Mouse (Mus musculus) heart, adult 2 months (tissue): Measurements from ENCODE around the gene Apold1. TPM values are rescaled to one million over a fixed set of nuclear protein-coding genes. Genes with fewer than 3 reads are reported as not detected.

ENCODE experiments used
- DNase-seq, 2 experiments: peaks; one replicate each; pipeline ENCODE4 v3.0.0; 2021
- H3K27ac ChIP-seq: fragments of 200-600 bp; 2 replicates; pipeline ENCODE4 v1.8.1; 2022
- H3K27me3 ChIP-seq: fragments of 200-500 bp; 2 replicates; pipeline ENCODE4 v1.6.1; 2012; ENCODE audit warnings: mild to moderate bottlenecking, low read length, inconsistent platforms, mixed read lengths; ENCODE audit not compliant: control insufficient read depth, insufficient read depth
- H3K36me3 ChIP-seq: fragments of 200-500 bp; 2 replicates; pipeline ENCODE4 v1.6.1; 2012; ENCODE audit warnings: low read length, inconsistent platforms; ENCODE audit not compliant: control insufficient read depth, insufficient read depth
- H3K4me1 ChIP-seq: fragments of 200-500 bp; 2 replicates; pipeline ENCODE4 v1.6.1; 2011; ENCODE audit warnings: low read length; ENCODE audit not compliant: control insufficient read depth, insufficient read depth
- H3K4me3 ChIP-seq: fragments of 200-600 bp; 2 replicates; pipeline ENCODE4 v1.8.1; 2022
- H3K79me2 ChIP-seq: fragments of 200-500 bp; replicated peaks from 2 replicates; pipeline ENCODE4 v1.6.1; 2012; ENCODE audit warnings: mild to moderate bottlenecking, inconsistent platforms, low read length, moderate library complexity, mixed read lengths; ENCODE audit not compliant: control insufficient read depth, insufficient read depth
- H3K9ac ChIP-seq: fragments of 200-500 bp; 2 replicates; pipeline ENCODE4 v1.6.1; 2012; ENCODE audit warnings: low read depth, mild to moderate bottlenecking, control low read depth, inconsistent platforms, low read length, mixed read lengths
- CTCF ChIP-seq: fragments of 200-600 bp; IDR thresholded peaks from 2 replicates; pipeline ENCODE4 v1.8.1; 2022; ENCODE audit warnings: antibody characterized with exemption, mild to moderate bottlenecking, moderate library complexity
- EP300 ChIP-seq: fragments of 200-500 bp; IDR thresholded peaks from 2 replicates; pipeline ENCODE4 v1.6.1; 2011; ENCODE audit warnings: low read depth, low read length, control low read depth; ENCODE audit not compliant: insufficient read depth
- POLR2A ChIP-seq: fragments of 200-500 bp; IDR thresholded peaks from 2 replicates; pipeline ENCODE4 v1.6.1; 2011; ENCODE audit warnings: mild to moderate bottlenecking, low read depth, low read length, control low read depth; ENCODE audit not compliant: insufficient read depth
- WGBS: fragments of 180-500 bp; shearing (Covaris S2); methylation state at CpG from one replicate; pipeline ENCODE4 v1.1.7; 2018; 5-methylcytosine and 5-hydroxymethylcytosine counted together
- intact Hi-C: fragments of 180-260 bp; cut with DNase I; formaldehyde crosslinking; loops from one replicate; pipeline ENCODE4 v1.15.1; 2025
- polyA plus RNA-seq: library from polyadenylated mRNA; depleted of rRNA; stranded (reverse); fragments of >200 nt; gene quantifications from 2 replicates; pipeline ENCODE4 v1.2.3, GENCODE M21; 2012
- total RNA-seq, 2 experiments: library from RNA; stranded (reverse); gene quantifications; 2 replicates each; pipeline ENCODE4 v1.2.3; 2021

The Apold1 gene
- total and polyA plus RNA-seq, 3 experiments = 3.6 to 9.3 (median 6.9) TPM

DNA sequence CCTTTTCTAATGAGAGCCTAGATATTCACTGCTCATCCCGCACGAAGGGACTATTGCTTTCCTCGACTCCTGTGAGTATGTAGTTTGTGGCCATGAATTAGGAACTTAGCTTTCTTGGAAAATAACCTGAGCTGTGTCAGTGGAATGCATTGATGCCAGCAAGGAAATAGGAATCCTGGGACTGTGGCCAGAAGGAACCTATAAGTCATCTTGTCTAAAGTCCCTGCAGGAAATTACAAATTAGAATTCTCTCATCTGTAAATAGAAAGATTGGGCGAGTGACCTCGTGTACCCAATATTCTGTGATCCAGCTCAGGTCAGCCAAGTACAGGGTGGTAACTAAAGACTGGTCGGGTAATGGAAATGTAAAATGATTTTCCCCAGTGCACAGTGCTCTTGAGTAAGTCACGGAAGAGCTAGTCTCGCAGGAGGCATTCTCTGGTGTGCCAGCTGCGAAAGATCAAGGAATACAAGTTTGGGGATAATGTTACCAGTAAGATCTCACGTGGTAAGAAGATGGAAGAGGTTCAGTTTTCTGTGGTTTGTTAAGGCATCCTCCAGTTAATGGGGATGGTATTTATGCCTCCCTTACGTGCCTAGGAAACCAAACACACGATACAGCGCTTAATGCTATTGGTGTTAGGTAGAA is 37.6 kb upstream of the Apold1 start:
- 70% methylated on average over 13 of the region's 13 CpGs for WGBS
- Histone ChIP-seq H3K36me3 (no peaks in the 10 kb centered on the region), H3K27me3 (no peaks in the 10 kb centered on the region), H3K27ac (no peak overlapping the region), H3K9ac (no peak overlapping the region), H3K79me2 (0 out of 2 replicates have a peak, but pooled peaks cover 1% of the 10 kb centered on the region), H3K4me3 (no peak overlapping the region), H3K4me1 (no peaks in the 10 kb centered on the region; the same call in 1 of the 2 replicates)
- intact Hi-C loops = no loop called here
- TF ChIP-seq CTCF (no peak), EP300 (no peak)
- DNase-seq = no peak

GRCm38 (mm10) chr6:134946054-134946453 is 35.5 kb upstream of the Apold1 start:
- H3K9ac ChIP-seq = no peak overlapping the region
- no peak overlapping the region for H3K4me3 ChIP-seq
- no peak for DNase-seq
- TF ChIP-seq CTCF (no peak), EP300 (no peak), POLR2A (no peak)
- no peaks in the 10 kb centered on the region for H3K36me3 ChIP-seq
- intact Hi-C loops = loop anchor here (2.0 kb wide), 2 partner anchors 15 to 45 kb away; no protein-coding TSS in a partner anchor
- 47% methylated on average over 6 of the region's 6 CpGs for WGBS
- H3K79me2 ChIP-seq = 0 out of 2 replicates have a peak, but pooled peaks cover 1% of the 10 kb centered on the region
- no peak overlapping the region for H3K27ac ChIP-seq
- no peaks in the 10 kb centered on the region; the same call in 1 of the 2 replicates for H3K4me1 ChIP-seq
- no peaks in the 10 kb centered on the region for H3K27me3 ChIP-seq

GRCm38 (mm10) chr6:134946858-134947257 is 34.7 kb upstream of the Apold1 start:
- no peak overlapping the region for H3K27ac ChIP-seq
- no peaks in the 10 kb centered on the region for H3K36me3 ChIP-seq
- H3K9ac ChIP-seq = no peak overlapping the region
- TF ChIP-seq POLR2A (no peak), CTCF (no peak), EP300 (no peak)
- intact Hi-C loops = loop anchor here (1.0 to 2.0 kb wide), 3 partner anchors 16 to 74 kb away; no protein-coding TSS in a partner anchor
- no peaks in the 10 kb centered on the region; the same call in 1 of the 2 replicates for H3K4me1 ChIP-seq
- no peak overlapping the region for H3K4me3 ChIP-seq
- no peaks in the 10 kb centered on the region for H3K27me3 ChIP-seq
- DNase-seq = no peak
- H3K79me2 ChIP-seq = no peaks in the 10 kb centered on the region
- WGBS = 72% methylated on average over 9 of the region's 9 CpGs

- no peaks in the 10 kb centered on the region for H3K27me3 ChIP-seq
- H3K36me3 ChIP-seq = no peaks in the 10 kb centered on the region
- no peaks in the 10 kb centered on the region for H3K79me2 ChIP-seq
- H3K27ac ChIP-seq = no peak overlapping the region
- no peak overlapping the region for H3K4me3 ChIP-seq
- DNase-seq = peak; percentile 73 to 76
- intact Hi-C loops = loop anchor here (1.0 to 2.0 kb wide), 3 partner anchors 17 to 74 kb away; no protein-coding TSS in a partner anchor
- TF ChIP-seq CTCF = peak; percentile 84
- TF ChIP-seq EP300 = 0 out of 2 replicates have a peak, but pooled peaks have one; percentile 53
- TF ChIP-seq POLR2A = no peak
- H3K9ac ChIP-seq = no peak overlapping the region
- WGBS = 42% methylated on average over 13 of the region's 13 CpGs
- no peaks in the 10 kb centered on the region; the same call in 1 of the 2 replicates for H3K4me1 ChIP-seq
These were observed 34.0 kb upstream of the Apold1 start for GRCm38 (mm10) chr6:134947311-134948087.

DNA sequence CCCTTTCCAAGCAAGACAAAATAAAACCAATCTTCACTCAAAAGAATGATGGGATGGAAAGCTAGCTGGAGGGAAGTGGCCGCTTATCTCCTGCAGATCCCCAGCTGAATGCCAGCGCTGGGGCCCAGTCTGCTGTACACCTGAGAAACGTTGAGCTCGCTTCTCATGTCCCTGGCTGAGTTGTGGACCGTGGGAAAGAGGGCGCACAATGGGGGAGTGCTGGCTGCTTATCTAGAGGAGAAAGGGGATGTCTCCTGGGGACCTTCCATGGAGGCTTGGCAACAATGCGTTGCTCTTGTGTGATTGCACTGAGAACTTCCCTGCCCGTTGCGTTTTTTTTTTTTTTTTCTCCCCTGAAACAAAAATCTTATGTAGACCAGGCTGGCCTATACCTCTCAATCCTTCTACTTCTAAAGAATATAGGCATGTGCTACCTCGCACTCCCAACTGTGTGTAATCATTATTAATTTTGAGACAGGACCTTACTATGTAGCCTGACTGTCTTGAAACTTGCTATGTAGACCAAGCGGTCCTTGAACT is 32.9 kb upstream of the Apold1 start:
- no peaks in the 10 kb centered on the region for H3K27me3 ChIP-seq
- WGBS = 55% methylated on average over 11 of the region's 11 CpGs
- no peaks in the 10 kb centered on the region for H3K79me2 ChIP-seq
- DNase-seq = no peak
- H3K4me1 ChIP-seq = no peaks in the 10 kb centered on the region; the same call in 1 of the 2 replicates
- H3K27ac ChIP-seq = no peak overlapping the region
- H3K9ac ChIP-seq = no peak overlapping the region
- H3K4me3 ChIP-seq = no peak overlapping the region
- intact Hi-C loops = loop anchor here (1.0 kb wide), 1 partner anchor 289 kb away; no protein-coding TSS in a partner anchor
- TF ChIP-seq POLR2A (no peak), EP300 (no peak), CTCF (no peak)
- no peaks in the 10 kb centered on the region for H3K36me3 ChIP-seq

- TF ChIP-seq POLR2A = no peak
- no peak for TF ChIP-seq CTCF
- TF ChIP-seq EP300 = no peak
- H3K36me3 ChIP-seq = no peaks in the 10 kb centered on the region
- H3K79me2 ChIP-seq = no peaks in the 10 kb centered on the region
- 89% methylated on average over 3 of the region's 3 CpGs for WGBS
- no peak overlapping the region for H3K27ac ChIP-seq
- intact Hi-C loops = loop anchor here (1.0 kb wide), 1 partner anchor 290 kb away; no protein-coding TSS in a partner anchor
- H3K27me3 ChIP-seq = no peaks in the 10 kb centered on the region
- no peak overlapping the region for H3K9ac ChIP-seq
- no peak for DNase-seq
- H3K4me1 ChIP-seq = no peaks in the 10 kb centered on the region; the same call in 1 of the 2 replicates
- no peak overlapping the region for H3K4me3 ChIP-seq
These were observed 32.3 kb upstream of the Apold1 start for GRCm38 (mm10) chr6:134949241-134949640.
